Mouse (Mus musculus): ENCODE data around the gene Cdkal1. TPM values are rescaled to one million over a fixed set of nuclear protein-coding genes. Genes with fewer than 3 reads are reported as not detected.
A peak's percentile ranks its signal among the peaks of the same experiment; 100 is the strongest.

Gene Cdkal1
- total RNA-seq, 2 experiments from 2014 or later, result 29.5 to 33.0 TPM

DNA sequence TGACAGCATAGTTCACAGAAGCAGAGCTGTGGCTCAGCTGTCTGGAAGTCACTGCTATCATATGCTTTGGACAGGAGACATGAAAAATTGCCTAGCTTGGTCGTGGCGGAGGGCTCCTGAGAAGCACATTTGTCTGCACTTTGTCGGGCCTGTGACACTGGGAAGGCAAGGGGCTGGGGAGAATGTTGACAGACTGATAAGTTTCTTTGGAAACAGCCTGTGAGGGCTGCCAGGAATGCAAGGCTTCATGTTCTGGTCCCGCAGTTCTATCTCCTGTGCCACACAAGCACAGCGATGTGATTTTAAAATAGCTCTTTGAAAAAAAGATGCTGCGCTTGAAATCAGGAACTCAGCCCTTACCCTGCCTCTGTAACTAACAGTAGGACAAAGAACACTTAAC lies 573.9 kb downstream of the Cdkal1 start:
- DNase-seq (ENCODE audit: low spot score in 2 of 2), result no peak

DNA sequence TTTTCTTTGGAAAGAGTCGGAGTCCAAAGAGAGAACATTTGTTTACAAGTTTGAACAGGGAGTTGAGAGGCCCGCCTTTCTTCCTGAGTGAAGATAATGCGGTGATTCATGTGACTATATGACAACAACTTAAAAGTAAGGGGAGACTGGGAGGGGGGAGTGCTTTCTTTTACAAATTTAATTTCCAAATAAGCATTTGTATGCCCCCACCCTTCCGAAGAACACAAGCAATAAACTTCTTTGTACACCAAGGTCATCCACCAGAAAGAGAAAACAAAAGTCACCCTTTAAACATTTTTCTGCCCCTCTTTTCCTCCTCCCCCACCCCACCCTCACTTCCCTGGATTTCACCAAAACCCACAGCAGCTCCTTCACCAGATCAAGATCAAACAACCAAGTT lies 577.3 kb downstream of the Cdkal1 start:
- DNase-seq (ENCODE audit: low spot score in 2 of 2), result no peak

DNA sequence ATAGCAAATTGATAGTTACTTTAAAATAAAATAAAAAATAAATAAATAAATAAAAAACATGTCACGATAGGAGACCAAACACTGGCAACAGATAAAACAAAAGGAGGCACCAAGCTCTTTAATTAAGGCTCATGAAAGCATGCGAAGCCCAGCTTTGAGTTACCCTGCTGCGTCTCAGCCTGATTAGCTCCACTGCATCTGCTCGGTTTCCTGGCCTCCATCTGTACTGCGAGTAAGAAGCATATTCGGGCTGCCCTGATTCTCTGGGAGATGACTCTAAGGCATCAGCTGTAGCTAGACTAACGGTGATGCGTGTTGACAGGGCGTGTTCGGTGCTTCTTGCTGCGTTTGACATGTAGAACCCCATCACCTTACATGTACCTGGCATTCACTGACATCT lies 581.2 kb downstream of the Cdkal1 start:
- DNase-seq (ENCODE audit: low spot score in 2 of 2), result no peak

DNA sequence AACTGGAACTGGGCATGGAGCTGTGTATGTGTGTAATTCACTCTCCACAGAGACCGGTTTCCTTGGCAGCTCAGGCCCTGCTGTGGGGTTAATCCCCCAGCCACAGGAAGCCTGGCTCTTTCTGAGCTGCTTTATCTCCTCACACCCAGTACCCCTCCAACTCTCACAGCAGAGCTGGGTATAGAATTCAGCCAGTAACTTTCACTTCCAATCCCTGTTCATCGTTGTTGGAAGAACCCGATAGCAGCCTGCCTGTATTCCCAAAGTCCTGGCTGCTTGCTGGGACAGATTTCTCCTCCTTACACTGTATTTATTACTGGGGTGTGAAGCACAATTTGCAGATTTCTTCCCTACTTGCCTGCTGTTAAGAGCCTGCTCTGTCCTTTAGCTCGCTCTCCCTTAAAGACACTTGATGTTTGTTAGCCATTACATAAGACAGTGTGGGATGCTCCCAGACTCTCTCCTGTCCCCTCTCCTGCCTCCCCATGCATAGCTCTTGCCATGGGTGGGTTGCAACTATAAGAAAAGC lies 581.7 kb downstream of the Cdkal1 start:
- DNase-seq (ENCODE audit: low spot score in 2 of 2), result no peak

DNA sequence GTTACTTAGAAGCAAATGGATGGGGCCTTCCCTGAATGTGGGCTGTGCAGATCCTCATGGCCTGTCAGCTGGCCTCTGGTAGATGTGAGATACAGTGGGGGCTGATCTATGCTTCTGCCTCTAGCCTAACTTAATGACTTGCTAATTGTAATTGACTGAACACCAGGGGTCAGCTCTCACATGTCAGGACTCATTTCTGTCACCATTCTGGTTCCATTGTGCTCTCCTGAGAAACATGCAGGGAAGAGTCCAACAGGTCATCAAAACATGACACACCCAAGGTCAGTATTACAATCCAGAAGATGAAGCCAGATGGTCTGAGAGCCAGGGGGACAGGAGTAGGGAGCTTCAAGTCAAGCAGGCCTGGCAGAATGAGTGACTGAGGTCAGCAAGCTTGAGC lies 584.0 kb downstream of the Cdkal1 start:
- DNase-seq (ENCODE audit: low spot score in 2 of 2), result no peak

DNA sequence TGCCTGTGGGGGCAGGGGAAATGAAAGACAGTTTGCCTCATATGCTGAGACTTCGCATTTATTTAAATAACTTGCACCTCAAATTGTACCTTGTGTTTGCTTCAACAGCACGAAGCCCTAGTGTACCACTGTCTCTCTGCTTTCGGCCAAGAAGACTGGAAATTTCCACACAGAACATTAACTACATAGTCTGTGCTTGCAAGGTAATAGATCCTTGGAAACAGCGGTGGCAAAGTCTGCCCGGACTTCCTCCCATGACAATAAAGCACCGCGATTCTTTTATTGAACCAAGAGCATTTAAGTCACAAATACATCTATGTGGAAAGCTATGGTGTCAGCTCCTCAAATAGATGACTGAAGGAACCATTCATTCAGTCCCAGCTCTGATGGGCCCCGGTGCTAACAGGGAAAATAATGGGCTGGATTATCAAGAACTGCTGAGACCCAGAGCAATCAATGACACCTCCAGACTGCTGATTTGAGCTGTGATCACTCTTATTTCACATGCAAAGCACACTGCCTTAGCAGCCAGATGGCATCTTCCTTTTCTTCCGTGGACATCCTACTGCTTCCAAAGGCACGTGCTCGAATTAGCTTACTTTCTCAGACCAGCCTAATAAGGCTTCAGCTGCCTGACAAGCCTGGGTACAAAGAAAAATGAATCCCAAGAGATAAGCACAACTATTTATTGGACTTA lies 591.3 kb downstream of the Cdkal1 start:
- no peak for DNase-seq (ENCODE audit: low spot score in 2 of 2)

DNA sequence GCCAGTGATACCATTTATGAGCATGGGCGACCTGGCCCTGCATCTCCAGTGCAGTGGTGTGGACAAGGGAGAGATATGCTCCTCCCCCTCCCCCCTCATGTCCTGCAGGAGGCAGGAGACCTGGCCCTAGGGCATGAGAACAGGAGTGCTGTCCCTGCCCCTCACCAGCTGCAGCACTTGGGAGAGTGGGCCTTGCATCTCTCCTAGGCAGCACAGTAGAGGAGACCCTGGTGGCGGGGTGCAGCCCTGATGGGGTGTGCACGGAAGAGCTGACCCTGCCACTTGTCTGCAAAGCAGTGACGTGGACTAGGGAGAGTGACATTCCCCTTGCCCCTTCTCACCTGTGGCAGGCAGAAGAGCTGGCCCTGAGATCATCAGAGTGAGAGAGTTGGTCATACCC lies 593.3 kb downstream of the Cdkal1 start:
- no peak for DNase-seq (ENCODE audit: low spot score in 2 of 2)

DNA sequence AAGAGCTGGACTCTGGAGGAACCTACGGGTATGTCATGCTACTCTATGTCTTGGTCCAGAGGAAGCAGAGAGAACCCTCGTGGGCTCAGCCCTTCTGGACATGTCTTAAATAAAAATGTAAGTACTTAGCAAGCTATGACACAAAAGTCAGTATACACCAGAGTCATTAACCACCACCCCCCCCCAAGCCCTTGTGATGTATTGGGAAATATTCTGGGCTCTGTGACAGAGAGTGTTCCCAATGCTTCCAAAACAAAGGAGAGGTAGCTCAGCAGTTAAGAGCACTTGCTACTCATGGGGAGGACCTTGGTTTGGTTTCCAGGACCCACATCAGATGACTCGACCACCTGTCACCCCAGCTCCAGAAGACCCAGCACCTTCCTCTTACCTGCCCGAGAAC lies 606.9 kb downstream of the Cdkal1 start:
- no peak for DNase-seq (ENCODE audit: low spot score in 2 of 2)

DNA sequence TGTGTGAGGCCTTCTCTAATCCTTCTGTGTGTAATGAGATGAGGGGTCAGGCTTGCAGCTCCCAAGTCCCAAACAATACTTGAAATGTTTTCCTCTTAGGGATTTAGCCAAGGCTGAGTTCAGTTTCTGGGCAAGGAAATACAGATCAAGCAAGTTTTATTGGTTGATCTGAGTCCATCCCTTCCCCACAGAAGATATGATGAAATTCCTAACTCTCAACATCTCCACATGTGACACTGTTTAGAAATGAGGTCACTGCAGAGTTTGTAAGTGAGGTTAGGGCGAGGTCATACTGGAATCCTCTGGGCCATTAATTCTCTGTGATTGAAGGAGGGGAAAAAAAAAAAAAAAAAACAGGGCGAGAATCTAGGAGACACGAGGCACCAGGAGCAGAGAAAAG lies 607.7 kb downstream of the Cdkal1 start:
- DNase-seq (ENCODE audit: low spot score in 2 of 2), result no peak

DNA sequence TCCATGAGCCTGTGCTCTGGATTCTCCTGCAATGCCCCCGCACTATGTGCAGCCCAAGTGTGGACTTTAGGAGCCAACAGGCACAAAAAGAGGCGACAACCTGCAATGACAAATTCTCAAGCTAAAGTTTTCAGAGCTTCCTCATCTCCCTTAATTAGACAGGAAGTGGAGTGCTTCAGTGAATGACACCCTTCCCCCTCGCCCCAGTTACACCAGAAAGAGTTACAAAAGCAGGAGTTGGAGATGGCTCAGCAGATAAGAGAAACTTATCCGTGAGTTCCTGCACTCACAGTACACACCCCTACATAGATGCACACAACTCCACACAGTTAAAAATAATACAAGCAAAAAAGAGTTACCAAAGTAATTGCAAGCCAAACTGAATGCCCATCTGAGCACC lies 620.4 kb downstream of the Cdkal1 start:
- no peak for DNase-seq (ENCODE audit: low spot score in 2 of 2)

DNA sequence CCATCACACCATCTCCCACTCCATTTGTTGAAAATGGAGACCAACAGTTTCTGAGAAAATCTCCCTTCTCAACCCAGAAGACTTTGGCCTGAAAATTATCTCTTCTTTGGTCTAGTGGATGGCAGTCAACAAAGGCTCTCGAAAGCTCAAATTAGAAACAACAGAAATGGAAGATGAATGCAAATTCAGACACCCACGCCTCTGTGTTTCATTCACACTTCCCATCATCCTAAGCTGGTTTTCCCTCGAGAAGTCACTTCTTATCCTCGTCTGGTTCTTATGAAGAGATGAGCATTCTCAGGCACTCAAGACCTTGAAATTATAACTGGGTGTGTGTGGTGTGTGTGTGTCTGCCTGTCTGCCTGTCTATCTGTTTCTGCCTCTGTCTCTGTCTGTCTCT lies 621.0 kb downstream of the Cdkal1 start:
- DNase-seq (ENCODE audit: low spot score in 2 of 2), result no peak

DNA sequence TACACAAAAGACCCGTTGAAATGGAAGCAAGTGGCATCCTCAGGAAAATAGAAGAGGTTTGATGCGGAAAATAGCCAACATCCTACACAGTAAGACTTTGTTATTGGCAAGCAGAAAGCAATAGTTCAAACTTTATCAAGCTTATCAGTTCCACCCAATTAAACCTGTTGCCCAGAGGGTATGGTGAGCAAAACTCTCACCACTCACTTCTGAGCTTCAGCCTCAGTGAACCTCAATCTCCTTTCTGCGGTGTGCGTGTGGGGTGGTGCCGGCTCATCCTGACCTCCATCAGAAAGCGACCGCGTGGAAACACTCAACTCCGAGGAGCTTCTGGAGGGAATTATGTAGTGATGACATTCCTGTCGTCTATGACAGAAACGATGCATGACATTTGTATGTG lies 621.5 kb downstream of the Cdkal1 start:
- DNase-seq (ENCODE audit: low spot score in 2 of 2), result no peak

DNA sequence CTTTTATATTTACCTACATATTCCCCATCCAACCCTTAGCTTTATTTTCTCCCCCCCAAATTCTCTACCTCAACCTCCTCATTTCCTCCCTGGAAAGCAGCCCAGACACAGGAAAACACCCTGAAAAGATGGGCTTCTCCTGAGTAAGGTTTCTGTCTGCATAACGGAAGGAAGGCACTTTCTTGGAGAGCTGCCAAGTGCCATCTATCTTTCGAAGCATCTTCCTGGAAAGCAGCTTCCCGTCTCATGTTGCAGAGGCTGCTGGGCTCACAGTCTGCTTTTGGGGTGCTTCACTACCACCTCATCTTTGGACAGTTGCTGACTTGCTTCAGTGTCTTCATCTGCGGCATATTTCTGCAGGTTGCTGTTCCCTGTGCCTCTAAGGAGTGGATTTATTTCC lies 622.8 kb downstream of the Cdkal1 start:
- no peak for DNase-seq (ENCODE audit: low spot score in 2 of 2)

DNA sequence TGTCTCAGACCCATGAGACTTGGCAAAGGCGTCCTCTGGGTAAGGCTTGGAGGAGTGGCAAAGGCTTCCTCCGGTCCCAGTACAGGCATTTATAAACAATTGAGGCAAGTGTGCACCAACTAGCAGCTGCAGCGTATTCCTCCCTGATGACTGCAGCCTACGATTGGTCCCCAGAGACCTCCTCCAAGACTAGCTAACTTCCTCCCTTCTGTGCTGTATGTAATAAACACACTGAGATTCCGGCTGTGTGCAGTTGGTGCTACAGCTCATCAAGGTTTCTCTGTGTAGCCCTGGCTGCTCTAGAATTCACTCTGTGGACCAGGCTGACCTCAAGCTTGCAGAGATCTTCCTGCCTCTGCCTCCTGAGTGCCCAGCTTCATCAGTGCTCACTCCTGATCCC lies 630.7 kb downstream of the Cdkal1 start:
- DNase-seq (ENCODE audit: low spot score in 2 of 2), result no peak

DNA sequence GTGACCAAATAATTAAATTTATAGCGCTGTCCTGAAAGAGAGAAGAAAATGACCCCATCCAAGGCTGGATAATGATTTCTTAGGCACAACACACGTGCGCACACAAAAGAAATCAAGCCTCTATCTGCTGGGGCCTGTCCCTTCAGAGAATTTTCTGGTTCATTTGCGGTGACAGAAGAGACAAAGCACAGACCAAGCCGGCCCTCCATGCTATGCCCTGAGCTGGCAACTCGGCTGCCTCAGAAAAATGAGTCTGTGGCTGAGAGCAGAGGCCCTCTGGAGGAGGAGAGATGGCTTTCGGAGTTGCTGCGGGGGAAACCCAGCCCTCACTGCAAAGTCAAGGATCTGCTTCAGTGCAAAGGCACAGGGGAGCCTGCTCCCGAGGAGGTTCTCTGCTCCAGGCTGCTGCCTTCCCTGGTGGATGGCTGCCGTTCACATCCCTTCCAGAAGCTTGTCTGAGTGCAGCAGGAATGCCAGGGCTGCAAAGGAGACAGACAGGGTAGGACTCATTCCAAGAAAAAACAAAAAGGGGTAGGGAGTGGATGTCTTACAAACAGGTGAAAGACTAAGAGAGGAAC lies 633.1 kb downstream of the Cdkal1 start:
- no peak for DNase-seq (ENCODE audit: low spot score in 2 of 2)

DNA sequence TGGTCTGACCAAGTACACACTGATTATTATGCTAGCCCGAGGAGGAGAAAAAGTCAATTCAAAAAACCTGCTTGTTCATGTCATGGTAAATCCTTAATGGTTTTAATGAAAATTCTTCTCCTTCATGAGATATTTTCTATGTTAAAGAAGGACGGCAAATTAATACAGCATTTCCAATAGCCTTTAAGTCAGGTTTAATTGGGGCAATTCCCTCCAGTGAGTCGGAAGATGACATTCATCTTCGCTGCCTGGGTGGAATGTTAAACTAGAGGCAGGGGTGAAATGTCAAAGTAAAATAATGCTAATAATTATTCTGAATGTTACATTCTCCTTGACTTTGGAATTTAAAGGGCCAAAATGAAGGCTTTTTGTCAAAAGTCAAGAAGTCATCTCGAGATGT lies 633.8 kb downstream of the Cdkal1 start:
- no peak for DNase-seq (ENCODE audit: low spot score in 2 of 2)

DNA sequence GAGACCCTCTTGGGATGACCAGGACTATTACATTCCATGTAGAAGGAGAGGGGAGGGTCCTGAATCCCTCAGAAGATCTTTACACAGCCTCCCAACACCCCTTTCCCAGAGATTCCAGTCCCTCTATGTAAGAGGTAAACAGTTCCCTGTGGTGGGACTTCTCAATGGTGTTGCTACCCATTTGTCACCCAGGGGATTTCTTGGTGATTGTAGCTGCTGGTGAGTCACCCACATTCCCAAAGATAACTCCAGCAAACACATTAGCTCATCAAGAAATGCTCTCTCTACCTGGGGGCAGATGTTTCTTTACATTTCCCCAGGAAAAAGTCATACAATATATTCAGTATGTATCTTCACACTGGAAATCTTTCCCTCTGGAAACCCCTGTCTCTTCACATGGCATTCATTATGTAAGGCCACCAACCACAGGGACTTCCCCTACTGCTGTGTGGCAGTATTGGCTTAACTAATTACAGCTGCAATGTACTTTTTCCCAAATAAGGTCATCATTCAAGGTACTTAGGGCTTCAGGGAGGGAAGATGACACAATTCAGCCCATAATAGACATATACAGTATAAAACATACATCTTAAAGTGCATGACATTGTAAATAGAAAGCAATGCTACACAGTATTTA lies 636.8 kb downstream of the Cdkal1 start:
- DNase-seq (ENCODE audit: low spot score in 2 of 2), result no peak

DNA sequence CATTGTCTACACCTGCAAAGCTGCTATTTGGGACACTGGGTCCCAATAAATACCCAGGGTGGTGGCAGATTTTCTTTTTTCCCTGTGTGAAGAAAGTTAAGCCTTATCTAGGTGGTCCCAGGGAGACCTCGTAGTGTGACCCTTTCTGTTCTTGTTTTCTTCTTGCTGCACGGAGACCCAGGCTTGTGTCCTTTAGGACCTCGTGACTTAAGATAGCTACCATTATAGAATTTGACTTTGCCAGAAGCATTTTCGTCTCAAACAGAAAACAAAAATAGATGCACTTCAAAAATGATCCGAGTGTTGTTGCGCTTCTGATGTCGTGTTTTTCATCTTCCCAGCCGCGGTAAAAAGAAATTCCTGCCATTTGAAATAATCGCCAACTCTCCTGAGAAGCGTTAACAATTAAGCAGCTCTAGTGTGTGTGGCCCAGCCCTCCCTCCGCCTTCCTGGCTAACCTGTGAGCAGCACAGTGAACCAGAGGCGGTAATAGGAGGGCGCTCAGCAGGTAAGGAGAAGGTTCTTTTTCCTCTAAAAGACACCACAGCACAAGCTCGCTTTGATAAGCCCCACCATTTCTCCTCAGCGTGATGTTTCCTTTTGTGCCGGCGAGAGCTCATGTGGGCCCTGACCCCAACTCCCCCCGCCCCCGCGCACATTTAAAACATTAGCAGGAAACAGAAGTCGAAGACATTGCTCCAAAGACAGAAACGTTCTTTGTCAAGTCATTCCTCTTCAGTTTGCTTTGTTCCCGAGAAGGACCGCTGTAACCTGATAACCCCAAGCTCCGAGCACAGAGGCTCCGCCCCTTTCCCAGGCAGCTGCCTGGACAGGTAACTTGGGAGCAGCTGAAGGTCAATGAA lies 645.1 kb downstream of the Cdkal1 start:
- DNase-seq (ENCODE audit: low spot score in 2 of 2), result no peak

DNA sequence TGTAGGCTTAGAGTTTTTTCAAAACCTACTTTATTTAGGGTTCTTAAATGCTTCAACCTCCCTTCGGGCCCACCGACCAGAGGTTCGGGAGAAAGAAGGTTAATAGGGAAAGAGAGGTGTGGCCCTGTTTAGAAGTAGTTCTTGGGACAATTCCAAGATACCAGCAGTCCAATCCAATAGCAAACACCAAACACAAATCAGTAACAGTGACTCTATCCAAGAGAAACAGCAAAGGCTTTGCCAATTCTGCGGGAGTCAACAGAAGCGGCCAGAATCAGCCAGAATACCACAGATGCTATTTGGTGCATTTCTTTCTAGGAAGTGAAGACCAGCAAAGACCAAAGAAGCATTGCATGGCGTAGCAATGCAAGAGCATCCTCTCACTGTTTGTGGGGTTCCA lies 646.7 kb downstream of the Cdkal1 start:
- no peak for DNase-seq (ENCODE audit: low spot score in 2 of 2)

DNA sequence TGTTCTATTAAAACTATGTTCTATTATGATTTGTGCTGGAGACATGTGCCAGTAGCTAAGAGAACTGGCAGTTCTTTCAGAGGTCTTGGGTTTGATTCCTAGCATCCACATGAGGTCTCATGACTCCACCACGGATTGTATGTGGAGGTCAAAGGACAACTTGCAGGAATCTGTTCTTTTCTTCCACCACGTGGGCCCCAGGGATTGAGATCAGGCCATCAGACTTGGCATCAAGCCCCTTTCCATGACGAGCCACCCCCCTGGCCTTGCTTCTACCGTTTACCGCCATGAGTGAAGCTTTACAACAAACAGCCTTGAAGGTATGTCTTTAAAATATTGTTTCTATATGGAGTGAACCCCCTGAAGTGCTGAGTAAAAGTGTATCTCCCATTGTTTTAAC lies 651.6 kb downstream of the Cdkal1 start:
- DNase-seq (ENCODE audit: low spot score in 2 of 2), result no peak

DNA sequence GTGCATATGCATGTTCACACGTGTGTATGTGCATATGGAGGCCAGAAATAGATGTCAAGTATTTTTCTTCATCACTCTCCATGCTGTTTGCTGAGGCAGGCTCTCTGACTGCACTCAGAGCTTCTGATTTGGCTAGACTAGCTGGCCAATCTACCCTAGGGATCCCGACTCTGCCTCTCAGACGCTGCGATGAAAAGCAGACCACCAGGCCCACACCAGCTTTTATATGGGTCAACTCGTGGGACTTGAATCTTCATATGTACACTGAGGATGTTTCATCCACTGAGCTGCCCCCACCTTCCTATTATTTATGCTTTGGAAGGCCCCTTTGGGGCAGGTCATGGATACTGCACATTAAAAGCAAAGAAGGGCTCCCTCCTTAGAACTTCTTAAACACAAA lies 652.0 kb downstream of the Cdkal1 start:
- DNase-seq (ENCODE audit: low spot score in 2 of 2), result no peak

DNA sequence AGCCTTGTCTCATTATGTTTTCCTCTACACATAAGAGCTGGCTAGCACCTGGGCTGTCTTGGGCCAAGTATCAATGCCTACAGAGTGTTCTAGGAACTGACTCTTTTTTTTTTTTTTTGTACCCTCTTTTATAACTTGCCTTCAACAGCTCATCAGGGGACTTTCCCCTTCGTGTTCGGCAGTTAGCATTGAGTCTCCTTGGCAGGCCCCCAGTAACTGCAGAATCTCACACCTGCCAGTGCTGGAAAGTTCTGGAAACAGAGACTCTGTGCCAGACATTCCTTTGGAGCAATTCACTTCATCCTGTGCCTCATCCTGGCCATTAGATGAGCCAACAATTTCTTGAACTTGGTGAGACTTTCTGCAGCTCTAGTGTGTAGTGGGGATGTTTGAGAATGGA lies 652.9 kb downstream of the Cdkal1 start:
- DNase-seq (ENCODE audit: low spot score in 2 of 2), result peak; percentile 45 to 81

Measured in gastrocnemius, postnatal 4 days (tissue).